ENCODE assay signal across 26 mouse cellular contexts in genomic region chr17:31743656-31744055, GRCm38 (mm10).
"Had no signal": no experiment of that assay in that cellular context is flagged by ENCODE, and none has a peak within 500 bp of the region (broad histone marks: within the 10 kb centered on the region; RNA-seq: fewer than 3 reads in every experiment).

No protein-coding gene starts in this region.

- H3K9ac ChIP-seq: embryonic facial prominence, embryonic 12.5 days; embryonic facial prominence, embryonic 13.5 days; embryonic facial prominence, embryonic 15.5 days; forebrain, embryonic 12.5 days; forebrain, embryonic 13.5 days; forebrain, embryonic 15.5 days; forebrain, postnatal 0 days had no signal

- H3K4me3 ChIP-seq: embryonic facial prominence, embryonic 10.5 days; embryonic facial prominence, embryonic 12.5 days; embryonic facial prominence, embryonic 13.5 days; embryonic facial prominence, embryonic 15.5 days; erythroblast, embryonic 14.5 days; forebrain, embryonic 10.5 days; forebrain, embryonic 12.5 days; forebrain, embryonic 13.5 days; forebrain, embryonic 15.5 days; gastrocnemius, adult 2 months; heart, adult 2 months; heart, embryonic 10.5 days had no signal

- DNase-seq: cerebellum, postnatal 10 days; cerebellum, postnatal 14 days; cerebellum, postnatal 25 days; cerebellum, postnatal 36 days; embryo, embryonic 11 days; forebrain, postnatal 0 days; gastrocnemius, adult 2 months; gastrocnemius, postnatal 10 days; gastrocnemius, postnatal 14 days; gastrocnemius, postnatal 25 days; gastrocnemius, postnatal 36 days; heart, adult 11 months; heart, adult 18-20 months; heart, adult 2 months had no signal

- H3K27me3 ChIP-seq: embryonic facial prominence, embryonic 12.5 days; embryonic facial prominence, embryonic 13.5 days; embryonic facial prominence, embryonic 15.5 days; forebrain, embryonic 12.5 days; forebrain, embryonic 13.5 days; forebrain, embryonic 15.5 days had no signal

- H3K36me3 ChIP-seq: embryonic facial prominence, embryonic 10.5 days; embryonic facial prominence, embryonic 12.5 days; embryonic facial prominence, embryonic 13.5 days; embryonic facial prominence, embryonic 15.5 days; forebrain, embryonic 10.5 days; forebrain, embryonic 12.5 days; forebrain, embryonic 15.5 days; heart, embryonic 10.5 days had no signal

- H3K9me3 ChIP-seq: embryonic facial prominence, embryonic 10.5 days; embryonic facial prominence, embryonic 12.5 days; embryonic facial prominence, embryonic 13.5 days; embryonic facial prominence, embryonic 15.5 days; forebrain, embryonic 10.5 days; forebrain, embryonic 12.5 days; forebrain, embryonic 13.5 days; forebrain, embryonic 15.5 days; heart, embryonic 10.5 days had no signal

- H3K27ac ChIP-seq: embryonic facial prominence, embryonic 10.5 days; embryonic facial prominence, embryonic 12.5 days; embryonic facial prominence, embryonic 13.5 days; embryonic facial prominence, embryonic 15.5 days; forebrain, embryonic 10.5 days; forebrain, embryonic 12.5 days; forebrain, embryonic 13.5 days; forebrain, embryonic 15.5 days; gastrocnemius, adult 2 months; heart, adult 2 months; heart, embryonic 10.5 days had no signal

- ATAC-seq: forebrain, embryonic 13.5 days; forebrain, embryonic 14.5 days; forebrain, embryonic 15.5 days; forebrain, embryonic 16.5 days; forebrain, postnatal 0 days had no signal

- H3K4me2 ChIP-seq: embryonic facial prominence, embryonic 12.5 days; embryonic facial prominence, embryonic 13.5 days; embryonic facial prominence, embryonic 15.5 days; forebrain, embryonic 12.5 days; forebrain, embryonic 13.5 days; forebrain, embryonic 15.5 days had no signal
